Mouse (Mus musculus): ENCODE measurements around the gene Atp6ap2. TPM values are rescaled to one million over a fixed set of nuclear protein-coding genes. Genes with fewer than 3 reads are reported as not detected.

Gene Atp6ap2
- total RNA-seq, 1 experiment = 67.0 TPM

- Histone ChIP-seq H3K9ac (ENCODE audit: insufficient read depth, low read depth, low read length, poor library complexity, severe bottlenecking) (no peak overlapping the region), H3K4me1 (ENCODE audit: control insufficient read depth in 2 of 2, insufficient read depth in 2 of 2, low read length in 2 of 2, poor library complexity in 1 of 2) (no peaks in the 10 kb centered on the region), H3K27ac (ENCODE audit: insufficient read depth, low read depth, low read length, poor library complexity, severe bottlenecking) (no peak overlapping the region), H3K9me3 (ENCODE audit: control insufficient read depth, insufficient read depth, low read depth, low read length) (no peaks in the 10 kb centered on the region), H3K4me3 (ENCODE audit: insufficient read depth in 1 of 2, low read depth in 1 of 2, low read length in 2 of 2, poor library complexity in 1 of 2, severe bottlenecking in 1 of 2) (no peak overlapping the region), H3K36me3 (ENCODE audit: control insufficient read depth, insufficient read depth, low read length, poor library complexity, severe bottlenecking) (peaks cover 4% of the 10 kb centered on the region)
- no peak for TF ChIP-seq MAFK (IDR thresholded peaks at IDR 0.05; ENCODE audit: insufficient read depth, low read depth, low read length)
- TF ChIP-seq CHD2 (IDR thresholded peaks at IDR 0.05; ENCODE audit: low read depth, low read length) = no peak
- no peak for TF ChIP-seq ZNF384 (IDR thresholded peaks at IDR 0.05; ENCODE audit: low read depth, low read length)
- TF ChIP-seq HCFC1 (IDR thresholded peaks at IDR 0.05; ENCODE audit: borderline replicate concordance, insufficient read depth, low read length) = no peak
- TF ChIP-seq ZC3H11A (IDR thresholded peaks at IDR 0.05; ENCODE audit: borderline replicate concordance, low read depth, low read length) = no peak
- in situ Hi-C loops (cut with MboI; ENCODE audit: low sequenced_read_pairs in 2 of 2, unreplicated experiment in 2 of 2) = no loop called here
- DNase-seq (ENCODE audit: low read depth, low spot score) = no peak
Observed at GRCm38 (mm10) chrX:12653879-12654278, 66.3 kb downstream of the Atp6ap2 start.

Other genes with a start within 250 kb of the Atp6ap2 start
- gene 1810030O07Rik, start 85.9 kb downstream of the Atp6ap2 start, total RNA-seq (2012; rRNA removed) = 24.0 and 32.1 TPM in 2 replicates
- 17.3 and 20.0 TPM in 2 replicates for gene Med14, start 174.3 kb downstream of the Atp6ap2 start, total RNA-seq (2012; rRNA removed)

Measured in ES-E14 (cell line).